Mouse (Mus musculus): Measurements from ENCODE around the gene Sptb.
A peak's percentile ranks its signal among the peaks of the same experiment; 100 is the strongest.

The Sptb gene

GRCm38 (mm10) chr12:76673794-76674222 lies 36.5 kb downstream of the Sptb start:
- DNase-seq (ENCODE audit: extremely low read depth, low read depth), result peak; percentile 99

GRCm38 (mm10) chr12:76672008-76672407 lies 38.3 kb downstream of the Sptb start:
- peak; percentile 36 for DNase-seq (ENCODE audit: extremely low read depth, low read depth)

GRCm38 (mm10) chr12:76670533-76671086 lies 39.7 kb downstream of the Sptb start:
- peak; percentile 99 for DNase-seq (ENCODE audit: extremely low read depth, low read depth)

- no peak for DNase-seq (ENCODE audit: extremely low read depth, low read depth)
Measured at GRCm38 (mm10) chr12:76669956-76670530, 40.3 kb downstream of the Sptb start.

GRCm38 (mm10) chr12:76668654-76669419 lies 41.5 kb downstream of the Sptb start:
- DNase-seq (ENCODE audit: extremely low read depth, low read depth), result peak; percentile 44

- DNase-seq (ENCODE audit: extremely low read depth, low read depth), result no peak
Measured at GRCm38 (mm10) chr12:76651788-76652345, 58.5 kb downstream of the Sptb start.

GRCm38 (mm10) chr12:76649708-76650687 lies 60.3 kb downstream of the Sptb start:
- no peak for DNase-seq (ENCODE audit: extremely low read depth, low read depth)

- no peak for DNase-seq (ENCODE audit: extremely low read depth, low read depth)
Measured at GRCm38 (mm10) chr12:76645222-76646110, 64.9 kb downstream of the Sptb start.

- no peak for DNase-seq (ENCODE audit: extremely low read depth, low read depth)
Measured at GRCm38 (mm10) chr12:76643679-76644078, 66.7 kb downstream of the Sptb start.

- no peak for DNase-seq (ENCODE audit: extremely low read depth, low read depth)
Measured at GRCm38 (mm10) chr12:76642616-76643015, 67.7 kb downstream of the Sptb start.

GRCm38 (mm10) chr12:76640620-76641019 lies 69.7 kb downstream of the Sptb start:
- DNase-seq (ENCODE audit: extremely low read depth, low read depth), result no peak

GRCm38 (mm10) chr12:76634899-76635693 lies 75.3 kb downstream of the Sptb start:
- DNase-seq (ENCODE audit: extremely low read depth, low read depth), result no peak

GRCm38 (mm10) chr12:76623374-76623773 lies 87.0 kb downstream of the Sptb start:
- DNase-seq (ENCODE audit: extremely low read depth, low read depth), result no peak

GRCm38 (mm10) chr12:76619847-76620246 lies 90.5 kb downstream of the Sptb start:
- DNase-seq (ENCODE audit: extremely low read depth, low read depth), result no peak

GRCm38 (mm10) chr12:76618175-76618574 lies 92.2 kb downstream of the Sptb start:
- DNase-seq (ENCODE audit: extremely low read depth, low read depth), result no peak

GRCm38 (mm10) chr12:76615580-76615937 lies 94.8 kb downstream of the Sptb start:
- no peak for DNase-seq (ENCODE audit: extremely low read depth, low read depth)

- DNase-seq (ENCODE audit: extremely low read depth, low read depth), result no peak
Measured at GRCm38 (mm10) chr12:76614868-76615579, 95.3 kb downstream of the Sptb start.

GRCm38 (mm10) chr12:76612621-76613020 lies 97.7 kb downstream of the Sptb start:
- no peak for DNase-seq (ENCODE audit: extremely low read depth, low read depth)
